Mouse (Mus musculus) heart, embryonic 13.5 days (tissue): ENCODE data around the gene Sycp2l. TPM values are rescaled to one million over a fixed set of nuclear protein-coding genes. Genes with fewer than 3 reads are reported as not detected.

Source experiments
- ATAC-seq: fragments of 200-750 bp; cut with Nextera tagmentation; 2 replicates; pipeline ENCODE4 v1.8.0; 2017; ENCODE audit warnings: moderate TSS enrichment; ENCODE audit not compliant: insufficient number of reproducible peaks, low FRiP score, low TSS enrichment; ENCODE audit errors: extremely low read depth
- H3K27ac ChIP-seq: fragments of 300-500 bp; sonication (generic); replicated peaks from 2 replicates; pipeline ENCODE4 v1.5.1; 2015; ENCODE audit warnings: moderate library complexity, mild to moderate bottlenecking, inconsistent platforms
- H3K27me3 ChIP-seq: fragments of 300-500 bp; sonication (generic); replicated peaks from 2 replicates; pipeline ENCODE4 v1.6.1; 2015; ENCODE audit warnings: mild to moderate bottlenecking, inconsistent platforms
- H3K36me3 ChIP-seq: fragments of 300-500 bp; sonication (generic); 2 replicates; pipeline ENCODE4 v1.6.1; 2015; ENCODE audit warnings: mild to moderate bottlenecking, inconsistent platforms
- H3K4me1 ChIP-seq: fragments of 300-500 bp; sonication (generic); 2 replicates; pipeline ENCODE4 v1.6.1; 2015; ENCODE audit warnings: inconsistent platforms
- H3K4me2 ChIP-seq: fragments of 300-500 bp; sonication (generic); 2 replicates; pipeline ENCODE4 v1.6.1; 2015; ENCODE audit warnings: inconsistent platforms, mild to moderate bottlenecking, moderate library complexity
- H3K4me3 ChIP-seq: fragments of 300-500 bp; sonication (generic); 2 replicates; pipeline ENCODE4 v1.5.1; 2015; ENCODE audit warnings: moderate library complexity, mild to moderate bottlenecking, inconsistent platforms
- H3K9ac ChIP-seq: fragments of 300-500 bp; sonication (generic); 2 replicates; pipeline ENCODE4 v1.6.1; 2015; ENCODE audit warnings: inconsistent platforms, mild to moderate bottlenecking, moderate library complexity
- H3K9me3 ChIP-seq: fragments of 300-500 bp; sonication (generic); 2 replicates; pipeline ENCODE4 v1.6.1; 2016; ENCODE audit warnings: inconsistent platforms
- WGBS: fragments of 180-500 bp; shearing (Covaris S2); methylation state at CpG from one replicate; pipeline ENCODE4 v1.1.7; 2015; ENCODE audit warnings: mixed read lengths; 5-methylcytosine and 5-hydroxymethylcytosine counted together
- polyA plus RNA-seq: library from polyadenylated mRNA; unstranded; fragments of >200 nt; fragmentation: Nextera tagmentation; extraction: Ambion mirVana; gene quantifications from 2 replicates; pipeline ENCODE4 v1.2.1, GENCODE M21; 2015

Sycp2l gene
- polyA plus RNA-seq, 1 experiment from 2014 or later: 0.17 TPM

- WGBS: 28% methylated on average over 10 of the region's 10 CpGs
- peak overlapping the region; percentile 14; the same call in 1 of the 2 replicates for H3K4me2 ChIP-seq
- H3K9me3 ChIP-seq: no peaks in the 10 kb centered on the region
- H3K27ac ChIP-seq: no peak overlapping the region
- H3K4me3 ChIP-seq: no peak overlapping the region
- no peak overlapping the region for H3K9ac ChIP-seq
- H3K4me1 ChIP-seq: no peaks in the 10 kb centered on the region
- H3K27me3 ChIP-seq: peaks cover 19% of the 10 kb centered on the region; the same call in 1 of the 2 replicates
- no peak for ATAC-seq
- no peaks in the 10 kb centered on the region for H3K36me3 ChIP-seq
These were observed 22.8 kb upstream of the Sycp2l start for GRCm38 (mm10) chr13:41091271-41091670.

GRCm38 (mm10) chr13:41094160-41094559 lies 19.9 kb upstream of the Sycp2l start:
- ATAC-seq: no peak
- no peaks in the 10 kb centered on the region for H3K9me3 ChIP-seq
- no peak overlapping the region for H3K4me2 ChIP-seq
- no peaks in the 10 kb centered on the region for H3K36me3 ChIP-seq
- no peak overlapping the region for H3K4me3 ChIP-seq
- no peak overlapping the region for H3K27ac ChIP-seq
- H3K4me1 ChIP-seq: peaks cover 12% of the 10 kb centered on the region
- H3K9ac ChIP-seq: no peak overlapping the region
- WGBS: 80% methylated on average over 10 of the region's 10 CpGs
- peaks cover 19% of the 10 kb centered on the region; the same call in 1 of the 2 replicates for H3K27me3 ChIP-seq

- Histone ChIP-seq H3K27me3 (0 out of 2 replicates have a peak, but pooled peaks cover 4% of the 10 kb centered on the region), H3K36me3 (no peaks in the 10 kb centered on the region), H3K9ac (no peak overlapping the region), H3K4me1 (peaks cover 12% of the 10 kb centered on the region), H3K4me2 (peak overlapping the region; percentile 56), H3K27ac (no peak overlapping the region), H3K4me3 (peak overlapping the region; percentile 30), H3K9me3 (no peaks in the 10 kb centered on the region)
- ATAC-seq: no peak
- 25% methylated on average over 16 of the region's 16 CpGs for WGBS
These were observed 16.6 kb upstream of the Sycp2l start for GRCm38 (mm10) chr13:41097324-41098058.

- no peak overlapping the region for H3K9ac ChIP-seq
- no peak for ATAC-seq
- H3K27ac ChIP-seq: no peak overlapping the region
- H3K27me3 ChIP-seq: 0 out of 2 replicates have a peak, but pooled peaks cover under 1% of the 10 kb centered on the region
- no peaks in the 10 kb centered on the region for H3K9me3 ChIP-seq
- H3K4me2 ChIP-seq: peak overlapping the region; percentile 56
- H3K4me1 ChIP-seq: peaks cover 12% of the 10 kb centered on the region
- no peak overlapping the region for H3K4me3 ChIP-seq
- H3K36me3 ChIP-seq: no peaks in the 10 kb centered on the region
- WGBS: 53% methylated on average over 15 of the region's 15 CpGs
These were observed 15.8 kb upstream of the Sycp2l start for GRCm38 (mm10) chr13:41098325-41098724.

- no peaks in the 10 kb centered on the region for H3K27me3 ChIP-seq
- no peaks in the 10 kb centered on the region for H3K36me3 ChIP-seq
- H3K4me1 ChIP-seq: peaks cover 12% of the 10 kb centered on the region
- no peak for ATAC-seq
- WGBS: 85% methylated on average over 2 of the region's 2 CpGs
- no peak overlapping the region for H3K4me3 ChIP-seq
- no peak overlapping the region for H3K9ac ChIP-seq
- H3K9me3 ChIP-seq: no peaks in the 10 kb centered on the region
- no peak overlapping the region for H3K4me2 ChIP-seq
- H3K27ac ChIP-seq: no peak overlapping the region
These were observed 14.1 kb upstream of the Sycp2l start for GRCm38 (mm10) chr13:41100031-41100430.

- H3K4me1 ChIP-seq: no peaks in the 10 kb centered on the region
These were observed 10.1 kb upstream of the Sycp2l start for GRCm38 (mm10) chr13:41103841-41104525.

GRCm38 (mm10) chr13:41105541-41105940 lies 8.6 kb upstream of the Sycp2l start:
- ATAC-seq: no peak
- WGBS: 92% methylated on average over 13 of the region's 13 CpGs
- Histone ChIP-seq H3K4me2 (no peak overlapping the region), H3K27me3 (no peaks in the 10 kb centered on the region; the same call in 1 of the 2 replicates), H3K4me3 (no peak overlapping the region), H3K4me1 (no peaks in the 10 kb centered on the region), H3K36me3 (no peaks in the 10 kb centered on the region), H3K9me3 (no peaks in the 10 kb centered on the region), H3K27ac (no peak overlapping the region), H3K9ac (no peak overlapping the region)

More at GRCm38 (mm10) chr13:41103841-41104525, 10.1 kb upstream of the Sycp2l start:
- Histone ChIP-seq H3K27me3 (no peaks in the 10 kb centered on the region), H3K9ac (no peak overlapping the region), H3K4me2 (no peak overlapping the region; the same call in 1 of the 2 replicates), H3K36me3 (no peaks in the 10 kb centered on the region), H3K27ac (0 out of 2 replicates have a peak overlapping the region, but pooled peaks have one; percentile 14), H3K9me3 (no peaks in the 10 kb centered on the region), H3K4me3 (no peak overlapping the region)
- ATAC-seq: peak; percentile 61
- WGBS: 65% methylated on average over 12 of the region's 12 CpGs

GRCm38 (mm10) chr13:41110935-41111334 lies 3.2 kb upstream of the Sycp2l start, which contains the start of gene Gcm2:
Gcm2 (minus strand) TSS chr13:41111035.
- Histone ChIP-seq H3K9me3 (no peaks in the 10 kb centered on the region), H3K36me3 (no peaks in the 10 kb centered on the region), H3K27ac (no peak within 1 kb of the TSS), H3K27me3 (peaks cover 44% of the 10 kb centered on the region), H3K9ac (no peak within 1 kb of the TSS), H3K4me2 (no peak within 1 kb of the TSS), H3K4me3 (no peak within 1 kb of the TSS), H3K4me1 (peaks cover 6% of the 10 kb centered on the region; the same call in 1 of the 2 replicates)
- ATAC-seq: no peak
- WGBS: 85% methylated on average over 2 of the region's 3 CpGs

- WGBS: 40% methylated on average over 9 of the region's 9 CpGs
- ATAC-seq: no peak
- H3K4me3 ChIP-seq: no peak overlapping the region
- no peaks in the 10 kb centered on the region for H3K36me3 ChIP-seq
- H3K4me2 ChIP-seq: no peak overlapping the region
- H3K27ac ChIP-seq: no peak overlapping the region
- peaks cover 2% of the 10 kb centered on the region; the same call in 1 of the 2 replicates for H3K4me1 ChIP-seq
- H3K9ac ChIP-seq: no peak overlapping the region
- H3K27me3 ChIP-seq: peaks cover 19% of the 10 kb centered on the region
- H3K9me3 ChIP-seq: no peaks in the 10 kb centered on the region
These were observed 5.2 kb downstream of the Sycp2l start for GRCm38 (mm10) chr13:41119152-41119945.

- no peak for ATAC-seq
- Histone ChIP-seq H3K9me3 (no peaks in the 10 kb centered on the region), H3K4me3 (no peak overlapping the region), H3K36me3 (no peaks in the 10 kb centered on the region), H3K27me3 (no peaks in the 10 kb centered on the region), H3K4me1 (no peaks in the 10 kb centered on the region), H3K4me2 (no peak overlapping the region), H3K9ac (no peak overlapping the region), H3K27ac (no peak overlapping the region)
- 88% methylated on average over 6 of the region's 6 CpGs for WGBS
These were observed 9.6 kb downstream of the Sycp2l start for GRCm38 (mm10) chr13:41123666-41124225.

GRCm38 (mm10) chr13:41128326-41128725 lies 14.2 kb downstream of the Sycp2l start:
- Histone ChIP-seq H3K27ac (no peak overlapping the region), H3K4me3 (no peak overlapping the region), H3K27me3 (no peaks in the 10 kb centered on the region), H3K4me1 (no peaks in the 10 kb centered on the region), H3K9me3 (no peaks in the 10 kb centered on the region), H3K4me2 (no peak overlapping the region), H3K9ac (no peak overlapping the region), H3K36me3 (no peaks in the 10 kb centered on the region)
- WGBS: 79% methylated on average over 8 of the region's 8 CpGs
- ATAC-seq: no peak
